Mouse (Mus musculus) frontal cortex, adult 2 months (tissue): ENCODE results near the gene Sf3b4. TPM values are rescaled to one million over a fixed set of nuclear protein-coding genes. Genes with fewer than 3 reads are reported as not detected.
A peak's percentile ranks its signal among the peaks of the same experiment; 100 is the strongest.
"Not testable (repeated sequence)": the region's sequence is repeated elsewhere in the genome, so short reads cannot be mapped to it uniquely, and the experiment has no call there.

Source experiments
- DNase-seq, 2 experiments: peaks; one replicate each; pipeline ENCODE4 v3.0.0; 2022; ENCODE audit warnings: low spot score in 1 of 2; ENCODE audit errors: extremely low spot score in 1 of 2
- polyA plus RNA-seq: library from polyadenylated mRNA; depleted of rRNA; stranded (reverse); fragments of >200 nt; gene quantifications from 2 replicates; pipeline ENCODE4 v1.2.3, GENCODE M21; 2012; rRNA removed

The Sf3b4 gene
- polyA plus RNA-seq, 1 experiment, result 56.5 TPM

DNA sequence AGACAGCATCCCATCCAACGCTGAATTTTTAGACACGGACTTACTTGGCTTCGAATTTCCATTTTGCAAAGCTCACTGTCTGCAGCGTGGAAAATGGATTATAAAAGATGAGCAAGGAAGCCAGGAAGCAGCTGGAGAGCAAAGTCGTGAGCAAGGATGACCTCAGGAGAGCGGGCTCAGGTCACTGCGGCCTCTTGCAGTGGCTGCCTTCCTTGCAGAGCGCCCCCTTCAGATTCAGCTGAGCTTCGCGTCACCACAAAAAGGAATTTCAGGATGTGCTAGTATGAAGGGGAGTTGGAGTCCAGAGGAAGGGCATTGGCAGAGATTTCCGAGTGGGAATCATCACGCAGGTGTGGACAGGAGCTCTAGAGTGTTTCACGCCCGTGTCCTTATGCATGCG, 37.1 kb downstream of the Sf3b4 start:
- no peak for DNase-seq

DNA sequence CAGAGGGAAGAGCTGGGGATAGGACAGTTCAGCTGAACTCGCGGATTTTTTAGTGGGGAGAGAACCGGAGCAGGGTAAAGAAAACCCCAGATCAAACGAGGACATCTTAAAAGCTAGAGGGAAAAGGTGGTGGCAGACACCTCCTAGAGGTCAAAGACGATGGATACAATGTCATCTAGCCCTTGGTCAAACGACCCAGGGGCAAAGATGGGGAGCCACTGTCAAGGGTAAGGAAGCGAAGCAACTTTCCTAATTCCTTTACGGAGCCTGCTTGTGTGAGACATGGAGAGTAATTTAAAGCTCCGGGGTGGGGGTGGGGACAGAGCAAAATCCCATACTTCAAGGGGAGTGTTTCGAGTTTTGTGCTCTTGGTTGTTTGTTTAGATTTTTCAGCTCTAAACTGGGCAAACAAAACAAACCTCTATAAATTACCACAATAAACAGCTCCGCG, 47.1 kb downstream of the Sf3b4 start:
- DNase-seq, result no peak

DNA sequence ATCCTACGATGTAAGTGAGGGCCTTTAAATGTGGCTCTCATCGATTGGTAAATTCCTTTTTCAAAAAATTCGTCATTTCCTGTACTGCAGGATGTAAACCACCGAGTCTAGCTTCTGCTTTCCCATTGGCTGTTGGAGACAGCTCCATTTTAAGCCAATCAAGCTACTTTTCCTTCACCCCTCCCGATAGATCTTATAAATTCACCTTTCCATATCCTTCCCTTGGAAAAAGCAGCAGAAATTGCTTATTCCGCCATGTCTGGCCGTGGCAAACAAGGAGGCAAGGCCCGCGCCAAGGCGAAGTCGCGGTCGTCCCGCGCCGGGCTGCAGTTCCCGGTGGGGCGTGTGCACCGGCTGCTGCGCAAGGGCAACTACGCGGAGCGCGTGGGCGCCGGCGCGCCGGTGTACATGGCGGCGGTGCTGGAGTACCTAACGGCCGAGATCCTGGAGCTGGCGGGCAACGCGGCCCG, 47.6 kb downstream of the Sf3b4 start, which contains the start of the genes Bola1 and Hist2h2ab:
TSS of gene Bola1 (minus strand) at position 49 of the 470 bp plus-strand sequence.
TSS of gene Hist2h2ab (plus strand) at position 205 of the 470 bp plus-strand sequence.
- peak; percentile 86 to 89 for DNase-seq

DNA sequence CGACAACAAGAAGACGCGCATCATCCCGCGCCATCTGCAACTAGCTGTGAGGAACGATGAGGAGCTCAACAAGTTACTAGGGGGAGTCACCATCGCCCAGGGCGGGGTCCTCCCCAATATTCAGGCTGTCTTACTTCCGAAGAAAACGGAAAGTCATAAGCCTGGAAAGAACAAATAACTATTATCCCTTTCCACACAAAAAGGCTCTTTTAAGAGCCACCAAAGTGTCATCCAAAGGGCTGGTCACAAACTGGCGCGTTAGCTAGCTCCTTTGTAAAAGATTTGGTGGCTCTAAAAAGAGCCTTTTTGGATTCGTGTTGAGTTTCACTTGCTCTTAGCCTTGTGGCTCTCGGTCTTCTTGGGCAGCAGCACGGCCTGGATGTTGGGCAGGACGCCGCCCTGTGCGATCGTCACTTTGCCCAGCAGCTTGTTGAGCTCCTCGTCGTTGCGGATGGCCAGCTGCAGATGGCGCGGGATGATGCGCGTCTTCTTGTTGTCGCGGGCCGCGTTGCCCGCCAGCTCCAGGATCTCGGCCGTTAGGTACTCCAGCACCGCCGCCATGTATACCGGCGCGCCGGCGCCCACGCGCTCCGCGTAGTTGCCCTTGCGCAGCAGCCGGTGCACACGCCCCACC, 48.1 kb downstream of the Sf3b4 start:
- not testable (repeated sequence) for DNase-seq

DNA sequence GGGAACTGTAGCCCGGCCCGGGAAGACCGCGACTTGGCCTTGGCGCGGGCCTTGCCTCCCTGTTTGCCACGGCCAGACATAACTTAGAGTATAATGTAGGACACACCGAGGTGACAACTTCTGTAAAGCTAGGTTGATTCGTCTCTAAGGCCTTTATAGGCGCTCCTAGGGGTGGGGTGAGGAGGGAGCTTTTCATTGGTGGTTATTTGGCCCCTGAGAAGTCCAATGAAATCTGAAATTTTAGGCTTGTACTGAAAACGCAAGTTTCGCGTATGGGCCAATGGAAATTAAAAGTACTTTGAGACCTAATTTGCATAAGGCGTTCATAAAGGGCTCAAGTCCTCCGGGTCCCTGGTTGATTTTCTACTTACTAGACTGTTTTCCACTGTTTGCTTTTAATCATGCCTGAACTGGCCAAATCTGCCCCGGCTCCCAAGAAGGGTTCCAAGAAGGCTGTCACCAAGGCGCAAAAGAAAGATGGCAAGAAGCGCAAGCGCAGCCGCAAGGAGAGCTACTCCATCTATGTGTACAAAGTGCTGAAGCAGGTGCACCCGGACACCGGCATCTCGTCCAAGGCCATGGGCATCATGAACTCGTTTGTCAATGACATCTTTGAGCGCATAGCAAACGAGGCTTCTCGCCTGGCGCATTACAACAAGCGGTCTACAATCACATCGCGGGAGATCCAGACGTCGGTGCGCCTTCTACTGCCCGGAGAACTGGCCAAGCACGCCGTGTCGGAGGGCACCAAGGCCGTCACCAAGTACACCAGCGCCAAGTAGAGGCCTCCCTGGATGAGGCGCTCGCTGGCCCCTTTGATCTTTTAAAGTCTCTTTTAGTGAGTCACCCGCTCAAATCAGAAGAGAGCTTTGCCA, 48.9 kb downstream of the Sf3b4 start, which contains the start of the genes Hist2h2ac and Hist2h2be:
TSS of gene Hist2h2ac (minus strand) at position 116 of the 875 bp plus-strand sequence.
TSS of gene Hist2h2be (plus strand) at position 355 of the 875 bp plus-strand sequence.
- peak; percentile 88 to 92 for DNase-seq

DNA sequence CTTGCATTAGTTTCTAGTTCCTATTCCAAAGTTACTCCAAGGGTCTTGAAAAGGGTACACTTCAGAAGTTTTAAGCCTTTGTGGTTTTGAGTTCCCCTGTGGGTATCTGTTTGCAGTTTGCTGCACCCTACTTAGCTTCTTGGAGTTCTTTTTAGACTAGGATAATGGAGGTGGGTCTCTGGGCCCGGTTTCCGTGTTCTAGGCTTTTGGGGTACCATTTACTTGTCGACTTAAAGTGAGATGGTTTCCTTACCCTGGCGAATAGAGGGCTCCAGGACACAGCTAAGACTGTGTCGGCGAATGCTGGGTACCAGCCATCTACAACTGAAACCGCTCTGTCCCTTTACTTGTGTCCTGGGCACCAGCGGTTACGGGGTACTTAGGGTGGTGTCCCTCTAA, 49.5 kb downstream of the Sf3b4 start:
- DNase-seq, result no peak

DNA sequence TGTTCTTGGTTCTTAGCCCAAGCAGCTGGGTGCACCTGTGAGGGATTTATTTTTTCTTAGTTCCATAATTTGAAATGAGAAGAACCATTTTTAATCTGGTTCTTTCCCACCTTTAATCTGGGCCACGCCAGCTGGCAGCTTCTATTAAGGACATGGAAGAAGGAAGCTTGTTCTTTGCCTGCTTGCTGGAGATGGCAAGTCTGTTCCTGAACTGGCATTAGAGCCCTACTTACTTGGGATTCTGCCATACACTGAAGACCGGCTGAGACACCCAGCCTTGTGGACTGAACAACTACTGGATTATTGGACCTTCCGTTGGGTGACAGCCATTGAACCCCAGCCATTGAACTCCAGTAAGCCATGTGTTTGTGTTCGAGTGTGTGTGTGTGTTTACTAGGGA, 50.6 kb downstream of the Sf3b4 start:
- no peak for DNase-seq

DNA sequence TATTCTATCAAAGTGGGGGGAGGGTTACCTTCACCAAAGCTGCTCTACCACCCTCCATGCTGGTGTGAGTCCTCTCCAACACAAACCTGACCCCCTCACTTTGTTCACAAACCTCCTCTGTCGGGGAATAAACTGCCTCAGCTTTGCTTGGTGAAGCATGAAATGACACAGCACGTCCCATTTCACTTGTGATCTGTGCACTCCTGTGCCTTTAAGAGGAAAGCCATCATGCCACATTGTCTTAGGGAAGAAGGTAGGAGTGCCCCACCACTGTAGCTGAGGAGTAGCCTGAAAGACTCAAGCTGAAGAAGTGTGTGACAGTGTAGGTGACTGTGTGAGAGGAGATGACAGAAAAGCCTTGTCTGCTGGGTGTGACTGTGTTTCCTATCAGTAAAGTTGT, 53.3 kb downstream of the Sf3b4 start:
- DNase-seq, result no peak

Other genes starting within 250 kb of the Sf3b4 start
- gene Anp32e, start 243.1 kb upstream of the Sf3b4 start, polyA plus RNA-seq, result 117 and 123 TPM in 2 replicates
- gene Plekho1, start 176.3 kb upstream of the Sf3b4 start, polyA plus RNA-seq, result 131 and 156 TPM in 2 replicates
- gene Vps45, start 113.9 kb upstream of the Sf3b4 start, polyA plus RNA-seq, result 32.7 and 33.0 TPM in 2 replicates
- gene Otud7b, start 67.8 kb upstream of the Sf3b4 start, polyA plus RNA-seq, result 16.2 and 17.6 TPM in 2 replicates
- 21.3 and 25.7 TPM in 2 replicates for gene Mtmr11, start 10.3 kb upstream of the Sf3b4 start, polyA plus RNA-seq
- 309 and 315 TPM in 2 replicates for gene Sv2a, start 8.8 kb downstream of the Sf3b4 start, polyA plus RNA-seq
- gene Bola1, start 47.4 kb downstream of the Sf3b4 start, polyA plus RNA-seq, result 34.8 and 36.6 TPM in 2 replicates
- 0.71 and 2.0 TPM in 2 replicates for gene Hist2h2ab, start 47.5 kb downstream of the Sf3b4 start, polyA plus RNA-seq
- gene Hist2h2ac, start 48.5 kb downstream of the Sf3b4 start, polyA plus RNA-seq, result 0.80 and 1.9 TPM in 2 replicates
- 10.5 and 12.2 TPM in 2 replicates for gene Hist2h2be, start 48.8 kb downstream of the Sf3b4 start, polyA plus RNA-seq
- 14.1 and 17.1 TPM in 2 replicates for gene Hist2h3c2, start 66.8 kb downstream of the Sf3b4 start, polyA plus RNA-seq
- gene Hist2h2aa2, start 67.9 kb downstream of the Sf3b4 start, polyA plus RNA-seq, result 6.9 TPM in 1 of 2 replicates, not detected in the other
- gene Hist2h2aa1, start 73.2 kb downstream of the Sf3b4 start, polyA plus RNA-seq, result 146 and 222 TPM in 2 replicates
- not detected in 2 replicates for gene Hist2h3c1, start 74.4 kb downstream of the Sf3b4 start, polyA plus RNA-seq
- gene Hist2h4, start 91.0 kb downstream of the Sf3b4 start, polyA plus RNA-seq, result 3.3 and 3.9 TPM in 2 replicates
- 7.3 and 8.1 TPM in 2 replicates for gene Hist2h3b, start 96.3 kb downstream of the Sf3b4 start, polyA plus RNA-seq
- 1.3 and 2.0 TPM in 2 replicates for gene Hist2h2bb, start 97.4 kb downstream of the Sf3b4 start, polyA plus RNA-seq
- gene Fcgr1, start 121.6 kb downstream of the Sf3b4 start, polyA plus RNA-seq, result 3.0 and 4.8 TPM in 2 replicates